Mouse (Mus musculus): ENCODE data around the gene Ccdc18. TPM values are rescaled to one million over a fixed set of nuclear protein-coding genes. Genes with fewer than 3 reads are reported as not detected.
"Not testable (repeated sequence)": the region's sequence is repeated elsewhere in the genome, so short reads cannot be mapped to it uniquely, and the experiment has no call there.

The Ccdc18 gene
- 9.8 and 11.4 TPM in 2 replicates for total RNA-seq (2012; rRNA removed)

- H3K4me1 ChIP-seq (ENCODE audit: control insufficient read depth in 2 of 2, insufficient read depth in 2 of 2, low read length in 2 of 2, poor library complexity in 1 of 2) = peaks cover 0 to 7% of the 10 kb centered on the region in 2 experiments; a peak in 1 of 4 replicates
- H3K36me3 ChIP-seq (ENCODE audit: control insufficient read depth, insufficient read depth, low read length, poor library complexity, severe bottlenecking) = no peaks in the 10 kb centered on the region
- H3K9ac ChIP-seq (ENCODE audit: insufficient read depth, low read depth, low read length, poor library complexity, severe bottlenecking) = peak within 1 kb of the TSS; percentile 82
- peak within 1 kb of the TSS; percentile 78 to 97 for H3K4me3 ChIP-seq (ENCODE audit: insufficient read depth in 1 of 2, low read depth in 1 of 2, low read length in 2 of 2, poor library complexity in 1 of 2, severe bottlenecking in 1 of 2)
- no peaks in the 10 kb centered on the region for H3K9me3 ChIP-seq (ENCODE audit: control insufficient read depth, insufficient read depth, low read depth, low read length)
- TF ChIP-seq CHD2 (IDR thresholded peaks at IDR 0.05; ENCODE audit: low read depth, low read length) = no peak
- TF ChIP-seq MAFK (IDR thresholded peaks at IDR 0.05; ENCODE audit: insufficient read depth, low read depth, low read length) = no peak
- no peak for TF ChIP-seq ZC3H11A (IDR thresholded peaks at IDR 0.05; ENCODE audit: borderline replicate concordance, low read depth, low read length)
- peak; percentile 93 for TF ChIP-seq HCFC1 (IDR thresholded peaks at IDR 0.05; ENCODE audit: borderline replicate concordance, insufficient read depth, low read length)
- no peak for TF ChIP-seq ZNF384 (IDR thresholded peaks at IDR 0.05; ENCODE audit: low read depth, low read length)
- in situ Hi-C loops (cut with MboI; ENCODE audit: low sequenced_read_pairs in 2 of 2, unreplicated experiment in 2 of 2) = no loop called here
- peak; percentile 98 for DNase-seq (ENCODE audit: low read depth, low spot score)
- H3K27ac ChIP-seq (ENCODE audit: insufficient read depth, low read depth, low read length, poor library complexity, severe bottlenecking) = peak within 1 kb of the TSS; percentile 46
These were observed at the start of gene Ccdc18, which contains the start of gene Tmed5 for GRCm38 (mm10) chr5:108132441-108133243. Ccdc18 (plus strand) TSS chr5:108132875. Tmed5 (minus strand) TSS chr5:108132620.

GRCm38 (mm10) chr5:108085440-108085839 is 47.2 kb upstream of the Ccdc18 start:
- no peak for DNase-seq (ENCODE audit: low read depth, low spot score)
- Histone ChIP-seq H3K27ac (ENCODE audit: insufficient read depth, low read depth, low read length, poor library complexity, severe bottlenecking) (no peak overlapping the region), H3K9me3 (ENCODE audit: control insufficient read depth, insufficient read depth, low read depth, low read length) (no peaks in the 10 kb centered on the region), H3K36me3 (ENCODE audit: control insufficient read depth, insufficient read depth, low read length, poor library complexity, severe bottlenecking) (peaks cover 33% of the 10 kb centered on the region), H3K4me1 (ENCODE audit: control insufficient read depth in 2 of 2, insufficient read depth in 2 of 2, low read length in 2 of 2, poor library complexity in 1 of 2) (peaks cover 0 to under 1% of the 10 kb centered on the region in 2 experiments; a peak in 1 of 4 replicates), H3K9ac (ENCODE audit: insufficient read depth, low read depth, low read length, poor library complexity, severe bottlenecking) (no peak overlapping the region), H3K4me3 (ENCODE audit: insufficient read depth in 1 of 2, low read depth in 1 of 2, low read length in 2 of 2, poor library complexity in 1 of 2, severe bottlenecking in 1 of 2) (no peak overlapping the region)
- TF ChIP-seq MAFK (IDR thresholded peaks at IDR 0.05; ENCODE audit: insufficient read depth, low read depth, low read length) = no peak
- no peak for TF ChIP-seq HCFC1 (IDR thresholded peaks at IDR 0.05; ENCODE audit: borderline replicate concordance, insufficient read depth, low read length)
- no peak for TF ChIP-seq ZNF384 (IDR thresholded peaks at IDR 0.05; ENCODE audit: low read depth, low read length)
- no peak for TF ChIP-seq CHD2 (IDR thresholded peaks at IDR 0.05; ENCODE audit: low read depth, low read length)
- in situ Hi-C loops (cut with MboI; ENCODE audit: low sequenced_read_pairs in 2 of 2, unreplicated experiment in 2 of 2) = no loop called here

- peaks cover 25% of the 10 kb centered on the region for H3K36me3 ChIP-seq (ENCODE audit: control insufficient read depth, insufficient read depth, low read length, poor library complexity, severe bottlenecking)
- H3K9me3 ChIP-seq (ENCODE audit: control insufficient read depth, insufficient read depth, low read depth, low read length); in situ Hi-C loops (cut with MboI; ENCODE audit: low sequenced_read_pairs in 2 of 2, unreplicated experiment in 2 of 2); H3K4me3 ChIP-seq (ENCODE audit: insufficient read depth in 1 of 2, low read depth in 1 of 2, low read length in 2 of 2, poor library complexity in 1 of 2, severe bottlenecking in 1 of 2); H3K4me1 ChIP-seq (ENCODE audit: control insufficient read depth in 2 of 2, insufficient read depth in 2 of 2, low read length in 2 of 2, poor library complexity in 1 of 2); H3K27ac ChIP-seq (ENCODE audit: insufficient read depth, low read depth, low read length, poor library complexity, severe bottlenecking); H3K9ac ChIP-seq (ENCODE audit: insufficient read depth, low read depth, low read length, poor library complexity, severe bottlenecking); DNase-seq (ENCODE audit: low read depth, low spot score): not testable (repeated sequence)
These were observed 39.9 kb upstream of the Ccdc18 start for GRCm38 (mm10) chr5:108092731-108093130.

- no peak for TF ChIP-seq MAFK (IDR thresholded peaks at IDR 0.05; ENCODE audit: insufficient read depth, low read depth, low read length)
- no peak for TF ChIP-seq ZC3H11A (IDR thresholded peaks at IDR 0.05; ENCODE audit: borderline replicate concordance, low read depth, low read length)
- TF ChIP-seq CHD2 (IDR thresholded peaks at IDR 0.05; ENCODE audit: low read depth, low read length) = no peak
- no peak for TF ChIP-seq ZNF384 (IDR thresholded peaks at IDR 0.05; ENCODE audit: low read depth, low read length)
- no peak for TF ChIP-seq HCFC1 (IDR thresholded peaks at IDR 0.05; ENCODE audit: borderline replicate concordance, insufficient read depth, low read length)
- H3K36me3 ChIP-seq (ENCODE audit: control insufficient read depth, insufficient read depth, low read length, poor library complexity, severe bottlenecking) = peaks cover 26% of the 10 kb centered on the region
- H3K9ac ChIP-seq (ENCODE audit: insufficient read depth, low read depth, low read length, poor library complexity, severe bottlenecking) = no peak overlapping the region
These were observed 35.0 kb upstream of the Ccdc18 start for GRCm38 (mm10) chr5:108097676-108098075.

More at GRCm38 (mm10) chr5:108097676-108098075, 35.0 kb upstream of the Ccdc18 start:
- Histone ChIP-seq H3K27ac (ENCODE audit: insufficient read depth, low read depth, low read length, poor library complexity, severe bottlenecking) (peak overlapping the region; percentile 42; the same call in 1 of the 2 replicates), H3K4me1 (ENCODE audit: control insufficient read depth in 2 of 2, insufficient read depth in 2 of 2, low read length in 2 of 2, poor library complexity in 1 of 2) (peaks cover 8 to 12% of the 10 kb centered on the region in 2 experiments), H3K9me3 (ENCODE audit: control insufficient read depth, insufficient read depth, low read depth, low read length) (no peaks in the 10 kb centered on the region), H3K4me3 (ENCODE audit: insufficient read depth in 1 of 2, low read depth in 1 of 2, low read length in 2 of 2, poor library complexity in 1 of 2, severe bottlenecking in 1 of 2) (no peak overlapping the region)
- in situ Hi-C loops (cut with MboI; ENCODE audit: low sequenced_read_pairs in 2 of 2, unreplicated experiment in 2 of 2) = no loop called here
- DNase-seq (ENCODE audit: low read depth, low spot score) = no peak
